Mouse (Mus musculus) c-Kit-positive CD71-positive TER-119-positive erythroid progenitor cells, embryonic 14.5 days (primary cell): Measurements from ENCODE around the gene R3hdm1.
"Not testable (repeated sequence)": the region's sequence is repeated elsewhere in the genome, so short reads cannot be mapped to it uniquely, and the experiment has no call there.

ENCODE experiments used
- DNase-seq: peaks from one replicate; pipeline ENCODE4 v3.0.0-alpha.2; 2013; ENCODE audit warnings: low spot score

The R3hdm1 gene

DNA sequence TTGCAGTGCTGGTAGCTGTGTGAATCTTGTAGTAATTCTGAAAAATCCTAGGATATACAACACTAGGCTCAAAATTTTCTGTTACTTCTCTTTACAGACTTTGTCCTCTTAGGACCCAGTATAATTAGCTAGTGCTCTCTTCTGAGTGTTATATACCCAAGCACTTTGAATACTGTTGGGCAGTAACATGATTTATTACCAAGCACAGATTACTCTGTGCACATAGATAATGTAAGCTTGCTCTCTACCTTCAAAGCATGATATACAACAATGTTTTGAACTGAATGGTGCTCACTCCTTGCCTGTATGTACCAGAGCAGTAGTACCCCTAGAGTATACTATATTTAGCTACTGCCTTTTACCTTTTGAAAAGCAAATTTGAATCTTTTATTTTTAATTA is 33.1 kb downstream of the R3hdm1 start:
- DNase-seq, result not testable (repeated sequence)

DNA sequence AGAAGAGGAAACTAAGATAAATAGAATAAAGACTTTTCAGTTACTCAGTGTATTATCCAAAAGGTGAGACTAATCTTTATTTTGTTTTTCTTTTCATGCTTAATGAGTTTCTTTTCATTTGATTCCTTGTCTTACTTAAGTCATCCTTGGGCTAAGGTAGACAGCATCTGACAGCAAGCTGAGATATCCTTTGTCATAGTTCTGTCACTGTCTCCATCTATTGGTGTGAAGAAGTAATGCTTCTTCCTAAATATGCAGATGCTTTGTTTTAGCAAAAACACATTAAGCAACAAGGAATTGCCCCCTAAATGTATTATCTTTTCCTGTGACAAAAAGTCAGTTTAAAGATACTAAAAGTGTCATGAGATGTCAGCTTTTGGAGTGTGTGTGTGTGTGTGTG is 37.9 kb downstream of the R3hdm1 start:
- DNase-seq, result no peak

DNA sequence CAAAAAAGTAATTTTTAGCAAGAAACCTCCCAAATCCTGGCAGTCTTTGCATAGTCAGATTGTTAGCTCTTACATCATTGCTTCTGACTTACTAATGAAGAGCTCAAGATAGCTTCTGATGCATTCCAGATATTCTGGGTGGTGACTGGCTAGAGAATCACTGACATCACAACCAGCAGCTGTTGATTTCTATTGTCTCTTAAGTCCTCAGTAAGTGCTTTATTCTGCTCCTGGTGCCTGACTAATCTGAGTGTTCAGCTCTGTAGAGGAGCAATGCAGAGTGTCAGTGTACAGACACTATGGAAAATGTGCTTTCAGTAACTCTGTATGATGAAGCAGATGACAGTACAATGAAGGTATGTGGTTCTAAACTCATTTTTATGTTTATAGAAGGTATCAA is 38.6 kb downstream of the R3hdm1 start:
- no peak for DNase-seq

DNA sequence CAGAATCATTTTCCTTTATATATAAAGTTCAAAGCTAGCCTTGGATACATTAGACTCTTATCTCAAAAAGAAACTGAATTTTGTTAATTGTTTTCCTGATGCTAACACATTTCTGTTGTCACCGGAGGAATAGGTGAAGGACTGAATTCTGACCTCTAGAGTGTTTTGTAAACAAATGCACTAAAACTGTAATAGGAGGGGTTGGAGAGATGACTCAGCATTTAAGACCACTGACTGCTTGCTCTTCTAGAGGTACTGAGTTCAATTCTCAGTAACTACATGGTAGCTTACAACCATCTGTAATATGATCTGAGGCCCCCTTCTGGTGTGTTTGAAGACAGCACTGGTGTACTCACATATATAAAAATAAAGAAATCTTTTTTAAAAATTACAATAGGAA is 63.9 kb downstream of the R3hdm1 start:
- DNase-seq, result no peak

DNA sequence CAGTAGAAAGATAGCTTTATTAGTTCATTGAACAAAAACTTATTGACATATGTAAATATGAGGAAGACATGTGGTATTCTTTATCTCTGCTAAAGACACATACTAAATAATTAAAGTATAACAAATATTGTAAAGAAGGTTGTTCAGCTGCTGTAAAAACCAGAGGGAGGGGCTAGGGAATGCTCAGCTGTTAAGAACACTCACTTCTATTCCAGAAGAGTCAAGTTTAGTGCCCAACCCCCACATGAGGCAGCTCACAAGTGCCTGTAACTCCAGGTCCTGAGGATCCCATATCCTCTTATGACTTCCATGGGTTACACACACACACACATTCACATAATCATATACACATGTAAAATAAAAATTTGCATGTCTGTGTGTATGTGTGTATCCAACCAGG is 67.0 kb downstream of the R3hdm1 start:
- no peak for DNase-seq

DNA sequence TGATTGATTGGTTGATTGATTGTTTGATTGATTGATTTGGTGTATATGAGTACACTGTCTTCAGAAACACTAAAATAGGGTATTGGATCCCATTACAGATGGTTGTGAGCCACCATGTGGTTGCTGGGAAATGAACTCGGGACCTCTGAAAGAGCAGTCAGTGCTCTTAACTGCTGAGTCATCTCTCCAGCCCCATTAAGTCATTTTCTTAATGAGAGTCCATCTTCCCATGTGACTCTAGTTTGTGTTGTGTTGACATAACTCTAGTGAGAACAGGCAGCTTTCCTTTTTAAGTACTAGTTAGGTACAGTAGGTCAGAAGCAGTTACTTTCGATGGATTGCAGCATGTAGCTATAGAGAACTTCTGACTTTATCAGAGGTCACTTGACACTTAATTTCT is 88.3 kb downstream of the R3hdm1 start:
- DNase-seq, result no peak

DNA sequence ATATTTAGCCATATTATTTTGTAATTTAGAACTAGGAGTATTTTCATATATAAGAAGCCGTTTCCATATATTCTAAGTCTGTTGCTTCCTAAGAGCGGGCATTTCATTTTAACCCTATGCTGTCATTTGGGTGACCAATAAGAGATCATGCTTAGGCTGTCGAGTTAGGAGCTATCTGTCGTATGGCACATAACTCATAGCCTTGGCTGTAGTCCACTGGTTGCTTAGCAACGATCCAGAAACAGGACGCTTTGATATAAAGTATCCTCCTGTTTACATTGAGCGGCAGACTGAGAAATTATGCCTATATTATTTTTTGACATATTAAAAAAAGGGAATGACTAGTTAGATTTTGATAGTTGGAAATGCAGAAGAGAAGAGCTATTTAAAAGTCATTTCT is 89.3 kb downstream of the R3hdm1 start:
- DNase-seq, result no peak

DNA sequence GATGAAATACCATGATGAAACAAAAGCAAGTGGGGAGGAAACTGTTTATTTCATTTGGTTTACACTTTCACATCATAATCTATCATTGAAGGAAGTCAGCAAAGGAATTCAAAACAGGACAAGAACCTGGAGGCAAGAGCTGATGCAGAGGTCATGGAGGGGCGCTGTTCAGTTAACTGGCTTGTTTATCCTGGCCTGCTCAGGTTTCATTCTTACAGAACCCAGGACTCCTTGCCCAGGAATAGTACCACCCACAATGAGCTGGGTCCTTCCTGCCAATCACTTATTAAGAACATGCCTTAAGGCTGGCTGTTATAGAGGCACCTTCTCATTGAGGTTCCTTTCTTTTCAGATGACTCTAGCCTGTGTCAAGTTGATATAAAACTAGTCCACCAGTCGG is 90.9 kb downstream of the R3hdm1 start:
- DNase-seq, result no peak

DNA sequence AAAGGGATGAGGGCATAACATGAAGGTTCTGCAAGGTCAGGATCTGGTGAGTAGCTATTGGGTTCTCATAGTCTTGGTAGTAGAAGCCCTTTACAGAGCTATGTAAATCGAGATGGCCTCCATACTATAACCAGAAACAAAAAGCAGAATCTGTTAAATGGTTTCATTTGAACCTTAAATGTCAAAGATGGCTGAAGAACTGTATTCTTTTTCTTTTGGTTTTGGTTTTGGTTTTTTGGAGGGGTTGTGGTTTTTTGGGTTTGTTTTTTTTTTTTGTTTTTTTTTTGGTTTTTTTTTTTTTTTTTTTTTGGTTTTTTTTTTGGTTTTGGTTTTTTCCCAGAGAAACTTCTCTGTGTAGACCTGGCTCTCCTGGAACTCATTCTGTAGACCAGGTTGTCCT is 94.3 kb downstream of the R3hdm1 start:
- no peak for DNase-seq

DNA sequence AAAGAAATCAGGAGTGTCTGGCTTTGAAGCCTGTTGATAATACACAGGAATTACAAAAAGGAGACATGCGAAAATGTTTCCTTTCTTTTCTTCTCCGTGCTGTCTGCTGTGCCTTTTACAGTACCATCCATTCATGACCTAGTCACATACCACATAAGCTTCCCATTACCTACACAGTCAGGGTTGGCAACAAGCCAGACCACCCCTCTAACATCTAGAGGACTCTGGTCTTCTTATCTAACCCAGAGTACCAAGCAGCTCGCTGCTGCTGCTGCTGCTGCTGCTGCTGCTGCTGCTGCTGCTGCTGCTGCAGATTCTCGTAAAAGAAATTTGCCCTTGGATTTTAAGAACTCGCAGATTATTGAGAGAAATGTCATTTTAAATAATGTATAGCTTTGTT is 110.2 kb downstream of the R3hdm1 start:
- DNase-seq, result no peak

DNA sequence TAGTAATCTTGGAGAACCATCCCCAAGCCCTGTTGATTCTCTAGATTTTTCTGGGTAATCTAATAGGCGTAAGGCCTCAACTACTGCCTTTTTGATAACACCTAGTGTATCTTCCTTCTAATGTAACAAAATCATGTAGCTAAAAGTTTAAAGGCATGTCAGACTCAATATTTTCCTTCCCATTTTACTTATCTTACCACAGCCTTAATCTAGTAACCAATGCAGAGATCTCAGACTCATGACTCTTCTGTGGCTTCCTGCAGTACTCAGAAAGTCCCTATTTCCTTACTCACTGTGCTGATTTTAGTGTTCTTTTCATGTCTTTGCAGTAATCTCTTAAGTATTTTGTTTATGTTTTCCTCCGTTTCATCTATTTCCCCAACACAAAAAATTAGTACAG is 118.8 kb downstream of the R3hdm1 start:
- DNase-seq, result no peak

DNA sequence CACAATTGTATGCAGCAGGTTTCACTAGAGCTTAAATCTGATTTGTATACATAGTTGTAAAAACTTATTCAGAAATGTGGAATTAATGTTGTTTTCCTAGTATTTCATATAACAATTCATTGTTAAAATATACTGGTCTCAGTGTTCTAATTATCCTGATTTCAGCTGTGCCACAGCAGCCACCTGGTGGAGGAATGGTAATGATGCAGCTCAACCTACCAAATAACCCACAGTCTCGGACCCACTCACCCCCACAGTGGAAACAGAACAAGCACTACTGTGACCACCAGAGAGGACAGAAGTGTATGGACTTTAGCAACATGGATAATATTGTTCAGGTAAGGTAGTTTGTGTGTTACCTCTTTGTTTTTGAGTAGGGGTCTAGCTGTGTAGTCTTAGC is 120.2 kb downstream of the R3hdm1 start:
- no peak for DNase-seq

DNA sequence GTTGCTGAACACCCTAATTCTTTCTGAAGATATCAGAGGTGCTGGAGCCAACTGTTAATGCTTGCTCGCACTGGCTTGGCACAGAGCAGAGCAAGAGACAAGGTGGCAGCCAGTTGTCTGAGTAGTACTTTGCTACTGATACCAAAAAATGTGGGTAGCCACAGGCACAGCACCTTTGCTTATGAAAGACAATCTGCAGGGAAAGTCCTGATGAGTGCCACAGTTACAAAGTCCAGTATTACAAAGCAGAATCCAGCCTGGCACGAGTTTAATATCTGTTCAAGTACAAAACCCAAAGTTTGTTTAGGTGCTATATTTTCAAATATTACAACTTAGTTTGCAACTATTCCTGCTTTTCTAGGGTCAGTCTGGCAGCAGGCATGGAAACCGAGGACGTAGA is 132.1 kb downstream of the R3hdm1 start:
- DNase-seq, result no peak

DNA sequence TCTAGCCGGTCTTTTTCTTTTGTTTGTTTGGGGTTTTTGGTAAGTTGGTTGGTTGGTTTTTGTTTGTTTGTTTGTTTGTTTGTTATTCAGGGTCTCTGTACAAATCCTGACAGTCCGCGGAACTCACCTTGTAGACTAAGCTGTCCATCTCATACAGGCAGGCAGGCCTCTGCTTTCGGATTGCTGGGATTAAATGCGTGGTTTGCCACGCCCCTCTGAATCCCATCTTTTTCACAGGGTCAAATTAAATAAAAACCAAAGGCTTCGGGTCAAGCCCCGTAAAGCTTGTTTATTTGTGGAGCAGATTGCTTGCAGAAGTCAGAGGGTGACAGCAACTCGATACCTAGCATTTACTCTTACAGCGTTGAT is 140.5 kb downstream of the R3hdm1 start, which contains the start of gene Ubxn4:
Gene Ubxn4 (plus strand): TSS at position 338 of the 369 bp plus-strand sequence.
- DNase-seq, result no peak

DNA sequence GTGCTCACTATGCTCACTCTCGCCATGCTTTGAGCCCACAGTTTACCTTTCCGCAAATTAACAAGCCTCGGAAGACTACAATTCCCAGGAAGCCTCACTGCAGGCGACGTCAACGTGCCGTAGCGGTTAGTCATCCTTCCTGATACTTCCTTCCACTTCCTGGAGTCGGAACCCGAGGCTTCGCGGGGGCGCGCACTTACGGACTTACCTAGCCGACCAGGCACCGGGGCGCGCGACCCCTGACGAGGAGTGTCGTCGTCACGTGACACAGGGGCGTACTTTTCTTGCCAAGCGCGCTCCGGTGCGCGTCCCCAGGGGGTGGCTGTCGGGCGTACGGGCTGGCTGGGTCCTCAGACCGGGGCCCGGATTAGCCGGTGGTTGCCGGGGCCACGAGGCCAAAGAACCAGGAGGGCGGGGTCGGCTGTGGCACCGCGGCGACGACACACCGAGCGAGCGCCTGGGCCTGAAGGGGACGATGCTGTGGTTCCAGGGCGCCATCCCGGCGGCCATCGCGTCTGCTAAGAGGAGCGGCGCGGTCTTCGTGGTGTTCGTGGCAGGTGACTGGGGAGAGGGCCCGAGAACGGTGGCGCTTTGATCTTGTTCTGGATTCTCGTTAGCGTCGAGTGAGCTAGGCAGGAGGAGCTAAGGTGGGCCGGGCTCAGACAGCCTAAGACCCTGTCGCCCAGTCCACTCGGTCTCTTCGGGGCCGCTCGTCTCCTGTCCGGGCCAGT is 141.1 kb downstream of the R3hdm1 start:
- DNase-seq, result peak; percentile 96

DNA sequence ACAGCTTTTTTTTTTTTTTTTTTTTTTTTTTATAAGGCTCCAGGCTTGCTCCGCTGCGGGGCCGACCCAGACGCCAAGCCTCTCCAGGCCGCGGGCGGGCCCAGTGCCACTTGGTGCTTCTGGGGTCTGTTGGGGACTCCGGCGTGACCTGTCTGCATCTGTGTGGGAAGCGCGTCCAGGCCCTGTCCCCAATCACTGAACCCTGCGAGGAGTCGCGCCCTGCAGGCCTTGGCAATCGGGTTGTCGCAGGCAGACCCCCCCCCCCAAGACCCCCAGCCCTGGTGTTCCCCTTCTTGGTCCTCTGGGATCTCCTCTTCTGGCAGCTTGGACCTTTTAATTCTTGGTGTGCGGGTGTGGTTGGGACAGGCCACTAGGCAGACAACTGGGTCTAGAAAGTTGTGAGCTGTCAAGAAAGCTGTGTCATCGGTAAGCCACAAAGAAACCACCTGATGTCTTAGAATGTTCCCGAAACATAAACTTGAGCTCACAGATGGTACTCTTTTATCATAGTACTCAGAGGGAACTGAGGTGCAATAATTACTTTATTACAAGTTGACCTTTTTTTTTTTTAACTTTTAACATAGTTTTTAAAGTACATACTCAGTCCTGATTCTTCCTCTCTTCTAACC is 141.7 kb downstream of the R3hdm1 start:
- DNase-seq, result peak; percentile 60

DNA sequence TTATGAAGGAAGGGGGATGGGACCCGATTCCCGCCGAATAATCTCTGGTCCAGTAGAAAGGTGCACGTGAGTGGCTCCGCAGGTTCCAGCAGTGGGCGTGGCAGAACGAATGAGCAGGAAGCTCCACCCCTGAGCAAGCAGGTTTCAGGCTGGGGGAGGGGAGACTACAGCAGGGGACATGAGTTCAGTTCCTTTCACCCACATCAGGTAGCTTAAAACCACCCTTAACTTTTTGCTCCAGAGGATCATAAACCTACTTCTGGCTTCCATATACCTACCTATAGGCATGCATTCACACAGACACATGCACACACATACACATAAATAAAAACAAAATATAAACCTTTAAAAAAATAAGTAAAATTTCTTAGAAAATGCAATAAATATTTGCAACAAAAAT is 164.0 kb downstream of the R3hdm1 start:
- not testable (repeated sequence) for DNase-seq

DNA sequence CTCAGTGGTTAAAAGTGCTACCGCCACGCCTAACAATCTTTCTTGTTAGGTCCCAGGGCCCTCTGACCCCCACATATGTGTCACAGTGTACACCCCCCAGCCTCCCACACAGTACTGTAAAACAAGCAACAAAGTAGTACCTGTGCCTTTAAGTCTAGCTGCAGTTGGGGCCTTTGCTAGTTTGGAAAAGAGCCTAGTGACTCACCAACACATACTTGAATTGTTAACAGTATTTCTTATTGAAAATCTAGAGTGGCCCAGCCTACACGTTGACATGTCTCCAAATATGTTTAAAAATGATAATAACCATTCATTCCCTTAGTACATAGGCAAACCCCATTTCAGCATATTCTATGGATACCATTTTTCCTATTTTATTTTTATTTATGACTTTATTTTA is 167.6 kb downstream of the R3hdm1 start:
- no peak for DNase-seq

DNA sequence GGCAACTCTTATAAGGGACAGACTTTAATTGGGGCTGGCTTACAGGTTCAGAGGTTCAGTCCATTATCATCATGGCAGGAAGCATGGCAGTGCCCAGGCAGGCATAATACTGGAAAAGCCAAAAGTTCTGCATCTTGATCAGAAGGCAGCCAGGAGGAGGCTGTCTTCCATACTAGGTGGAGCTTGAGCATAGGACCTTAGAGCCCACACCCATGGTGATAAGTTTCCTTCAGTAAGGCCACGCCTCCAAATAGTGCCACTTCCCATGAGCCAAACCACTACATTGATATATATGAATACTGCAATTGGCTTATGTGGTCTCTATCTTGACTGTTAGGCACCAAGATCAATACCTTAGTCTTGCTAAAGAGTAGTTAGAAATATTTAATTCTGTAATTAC is 172.8 kb downstream of the R3hdm1 start:
- DNase-seq, result peak; percentile 18

DNA sequence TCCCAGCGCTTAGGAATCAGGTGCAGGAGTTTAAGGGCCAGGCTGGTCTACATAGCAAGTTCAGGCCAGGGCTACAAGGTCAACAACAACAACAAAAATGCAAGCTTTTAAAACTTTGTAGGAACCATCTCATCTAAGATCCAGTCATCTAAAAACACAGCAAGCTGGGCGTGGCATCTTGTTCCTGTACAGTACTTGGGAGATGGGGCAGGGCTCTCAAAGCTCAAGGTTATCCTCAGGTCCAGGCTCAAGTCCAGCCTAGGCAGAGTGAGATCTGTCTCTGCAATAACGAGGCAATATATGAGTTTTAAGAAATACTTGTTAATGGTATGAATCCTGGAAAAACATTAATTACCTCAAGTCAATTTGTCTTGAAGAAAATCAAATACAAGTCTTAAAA is 175.5 kb downstream of the R3hdm1 start:
- DNase-seq, result no peak

DNA sequence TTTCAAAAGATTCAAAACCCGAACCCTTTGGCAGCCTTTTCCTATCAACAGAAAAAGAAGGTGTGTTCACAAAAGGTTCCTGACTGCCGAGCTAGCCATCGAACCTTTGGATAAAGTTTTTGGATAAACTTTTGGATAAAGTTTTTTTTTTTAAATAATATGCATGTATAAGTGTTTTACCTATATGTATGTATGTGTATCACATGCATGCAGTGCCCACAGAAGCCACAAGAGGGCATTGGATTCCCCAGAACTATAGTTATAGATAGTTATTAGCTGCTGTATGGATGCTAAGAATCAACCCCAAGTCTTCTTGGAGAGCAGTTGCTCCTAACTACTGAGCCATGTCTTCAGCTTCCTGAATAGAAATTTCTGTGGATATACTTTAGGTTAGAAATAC is 178.7 kb downstream of the R3hdm1 start:
- DNase-seq, result peak; percentile 32

DNA sequence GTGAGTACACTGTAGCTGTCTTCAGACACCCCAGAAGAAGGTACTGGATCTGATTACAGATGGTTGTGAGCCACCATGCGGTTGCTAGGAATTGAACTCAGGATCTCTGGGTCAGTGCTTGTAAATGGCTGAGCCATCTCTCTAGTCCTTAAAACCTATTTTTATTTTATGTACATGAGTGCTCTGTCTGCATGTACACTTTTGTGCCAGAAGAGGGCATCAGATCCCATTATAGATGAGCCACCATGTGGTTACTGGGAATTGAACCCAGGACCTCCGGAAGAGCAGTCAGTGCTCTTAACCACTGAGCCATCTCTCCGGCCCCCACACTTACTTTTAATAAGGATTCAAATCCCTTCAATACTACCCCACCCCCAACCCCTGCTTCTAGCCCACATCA is 179.8 kb downstream of the R3hdm1 start:
- DNase-seq, result no peak

DNA sequence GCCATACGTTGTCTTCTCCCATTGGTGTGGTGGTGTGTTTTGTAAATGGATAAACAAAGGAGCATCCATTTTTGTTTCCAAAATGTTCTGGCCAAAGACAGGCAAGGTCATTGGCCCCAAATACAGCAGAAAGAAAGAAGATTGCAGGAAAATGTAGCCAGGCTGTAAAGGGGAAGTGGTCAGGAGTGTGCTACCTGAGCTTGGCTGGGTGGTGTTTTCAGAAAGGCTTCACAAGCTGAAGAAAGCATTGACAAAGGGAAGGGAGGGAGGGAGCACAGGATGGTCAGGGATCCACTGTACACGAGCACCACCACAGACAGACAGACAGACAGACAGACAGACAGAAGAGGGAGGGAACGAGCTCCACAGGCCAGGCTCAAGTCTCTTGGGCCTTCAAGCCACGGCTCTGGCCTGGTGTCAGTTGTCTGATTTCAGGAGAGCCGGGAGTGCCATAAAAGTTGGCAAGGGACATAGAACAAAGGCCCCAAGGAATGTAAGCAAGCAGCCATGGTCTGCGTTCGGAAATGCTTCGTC is 181.1 kb downstream of the R3hdm1 start:
- DNase-seq, result no peak

DNA sequence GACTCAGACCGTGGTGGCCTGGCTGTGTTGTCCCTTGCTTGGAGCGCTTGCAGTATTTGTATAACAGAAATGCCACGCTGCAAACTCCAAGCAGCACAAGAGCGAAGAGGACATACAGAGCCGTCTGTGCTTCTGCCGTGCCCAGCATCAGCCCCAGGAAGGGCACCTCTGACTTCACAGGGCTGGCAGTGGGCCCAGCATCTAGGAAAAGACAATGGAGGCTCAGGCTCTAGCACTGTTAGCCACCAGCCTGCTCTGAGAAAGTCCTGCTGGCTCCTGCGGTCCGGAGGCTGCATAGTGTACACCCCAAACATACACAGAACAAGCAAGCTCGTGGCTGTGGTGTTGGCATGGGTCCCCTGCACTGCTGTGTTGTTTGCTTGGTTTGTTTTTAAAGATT is 182.0 kb downstream of the R3hdm1 start:
- no peak for DNase-seq
